Mouse (Mus musculus) CH12.LX (cell line): Measurements from ENCODE around the gene Serbp1. TPM values are rescaled to one million over a fixed set of nuclear protein-coding genes. Genes with fewer than 3 reads are reported as not detected.

ENCODE experiments used
- DNase-seq: peaks from one replicate; pipeline ENCODE4 v3.0.0-alpha.2; 2013; ENCODE audit errors: extremely low read depth
- H3K27ac ChIP-seq: 2 replicates; pipeline ENCODE4 v1.5.1; 2012; ENCODE audit warnings: low read depth, mild to moderate bottlenecking, control low read depth, moderate library complexity; ENCODE audit not compliant: insufficient read depth
- H3K27me3 ChIP-seq: replicated peaks from 2 replicates; pipeline ENCODE3; 2012; ENCODE audit warnings: inconsistent platforms
- H3K36me3 ChIP-seq, 2 experiments: replicated peaks in 1 of 2; 2 replicates each; pipeline versions ENCODE3 to v1.6.1; 2012; ENCODE audit warnings: inconsistent platforms in 1 of 2, low read length in 1 of 2, mild to moderate bottlenecking in 1 of 2, mixed read lengths in 1 of 2, moderate library complexity in 1 of 2; ENCODE audit not compliant: control insufficient read depth in 1 of 2, insufficient read depth in 1 of 2
- H3K4me1 ChIP-seq, 2 experiments: 2 replicates each; pipeline ENCODE4 v1.6.1; 2012; ENCODE audit warnings: inconsistent platforms in 1 of 2, moderate library complexity in 1 of 2; ENCODE audit not compliant: insufficient read depth in 2 of 2, control insufficient read depth in 1 of 2
- H3K4me2 ChIP-seq: 2 replicates; pipeline ENCODE4 v1.6.1; 2012; ENCODE audit warnings: low read depth, mild to moderate bottlenecking, control low read depth; ENCODE audit not compliant: poor library complexity, insufficient read depth, severe bottlenecking
- H3K4me3 ChIP-seq, 3 experiments: fragments of 150-350 bp in 1 of 3; sonication (generic) in 1 of 3; replicated peaks in 1 of 3; 2 replicates each; pipeline versions ENCODE3 to v1.5.1; 2011 to 2012; ENCODE audit warnings: low read depth in 2 of 3, low read length in 2 of 3, mild to moderate bottlenecking in 2 of 3, moderate library complexity in 2 of 3, control low read depth in 1 of 3, improper control_type of control experiment in 1 of 3, inconsistent platforms in 1 of 3, mixed read lengths in 1 of 3; ENCODE audit not compliant: poor library complexity in 1 of 3
- H3K79me2 ChIP-seq: replicated peaks from 2 replicates; pipeline ENCODE4 v1.6.1; 2012; ENCODE audit warnings: mild to moderate bottlenecking, moderate library complexity; ENCODE audit not compliant: control insufficient read depth, poor library complexity, insufficient read depth, severe bottlenecking; ENCODE audit errors: extremely low read depth
- H3K9ac ChIP-seq: 2 replicates; pipeline ENCODE4 v1.6.1; 2012; ENCODE audit warnings: low read depth, mild to moderate bottlenecking, control low read depth, moderate library complexity; ENCODE audit not compliant: insufficient read depth
- H3K9me3 ChIP-seq: replicated peaks from 2 replicates; pipeline ENCODE3; 2012; ENCODE audit warnings: low read length, inconsistent platforms, mixed read lengths
- BHLHE40 ChIP-seq: IDR thresholded peaks from 2 replicates; pipeline ENCODE4 v1.6.1; 2011; ENCODE audit warnings: mild to moderate bottlenecking, low read depth, low read length, improper control_type of control experiment
- CHD1 ChIP-seq: IDR thresholded peaks from 2 replicates; pipeline ENCODE4 v1.6.1; 2012; ENCODE audit warnings: low read depth, low read length, improper control_type of control experiment, inconsistent platforms
- CHD2 ChIP-seq: IDR thresholded peaks from 2 replicates; pipeline ENCODE4 v1.6.1; 2011; ENCODE audit warnings: low read length, improper control_type of control experiment
- E2F4 ChIP-seq: IDR thresholded peaks from 2 replicates; pipeline ENCODE4 v1.6.1; 2011; ENCODE audit warnings: low read depth, low read length, improper control_type of control experiment; ENCODE audit not compliant: insufficient replicate concordance
- ELF1 ChIP-seq: IDR thresholded peaks from 2 replicates; pipeline ENCODE4 v1.6.1; 2014; ENCODE audit warnings: low read depth, mild to moderate bottlenecking, inconsistent platforms, low read length, improper control_type of control experiment
- ETS1 ChIP-seq: conservative IDR thresholded peaks from 2 replicates; pipeline ENCODE4 v1.6.1; 2012; ENCODE audit warnings: low read depth, mild to moderate bottlenecking, inconsistent platforms, low read length, improper control_type of control experiment, moderate library complexity
- HCFC1 ChIP-seq: IDR thresholded peaks from 2 replicates; pipeline ENCODE4 v1.6.1; 2012; ENCODE audit warnings: low read depth, mild to moderate bottlenecking, inconsistent platforms, low read length, improper control_type of control experiment
- IRF4 ChIP-seq: IDR thresholded peaks from 2 replicates; pipeline ENCODE4 v1.6.1; 2014; ENCODE audit warnings: low read depth, mild to moderate bottlenecking, inconsistent platforms, low read length, improper control_type of control experiment
- KAT2A ChIP-seq: IDR thresholded peaks from 2 replicates; pipeline ENCODE4 v1.6.1; 2012; ENCODE audit warnings: low read length, improper control_type of control experiment, inconsistent platforms; ENCODE audit not compliant: insufficient replicate concordance
- MAFK ChIP-seq: IDR thresholded peaks from 2 replicates; pipeline ENCODE4 v1.6.1; 2011; ENCODE audit warnings: low read length, improper control_type of control experiment; ENCODE audit not compliant: insufficient replicate concordance
- MAX ChIP-seq: IDR thresholded peaks from 2 replicates; pipeline ENCODE4 v1.6.1; 2011; ENCODE audit warnings: low read length, improper control_type of control experiment
- MAZ ChIP-seq: IDR thresholded peaks from 2 replicates; pipeline ENCODE4 v1.6.1; 2012; ENCODE audit warnings: low read depth, mild to moderate bottlenecking, inconsistent platforms, low read length, improper control_type of control experiment, moderate library complexity
- MXI1 ChIP-seq: IDR thresholded peaks from 2 replicates; pipeline ENCODE4 v1.6.1; 2011; ENCODE audit warnings: mild to moderate bottlenecking, low read depth, low read length, improper control_type of control experiment
- NELFE ChIP-seq: IDR thresholded peaks from 2 replicates; pipeline ENCODE4 v1.6.1; 2011; ENCODE audit warnings: low read depth, low read length, improper control_type of control experiment
- NRF1 ChIP-seq: IDR thresholded peaks from 2 replicates; pipeline ENCODE4 v1.6.1; 2014; ENCODE audit warnings: low read depth, mild to moderate bottlenecking, inconsistent platforms, low read length, improper control_type of control experiment, moderate library complexity
- POLR2AphosphoS2 ChIP-seq: IDR thresholded peaks from 2 replicates; pipeline ENCODE4 v1.6.1; 2011; ENCODE audit warnings: low read depth, low read length, improper control_type of control experiment
- SIN3A ChIP-seq: IDR thresholded peaks from 2 replicates; pipeline ENCODE4 v1.6.1; 2012; ENCODE audit warnings: low read length, improper control_type of control experiment, inconsistent platforms
- TBP ChIP-seq: conservative IDR thresholded peaks from 2 replicates; pipeline ENCODE4 v1.6.1; 2011; ENCODE audit warnings: low read depth, low read length, improper control_type of control experiment
- TCF12 ChIP-seq: IDR thresholded peaks from 2 replicates; pipeline ENCODE4 v1.6.1; 2014; ENCODE audit warnings: low read depth, mild to moderate bottlenecking, inconsistent platforms, low read length, improper control_type of control experiment
- USF1 ChIP-seq: IDR thresholded peaks from 2 replicates; pipeline ENCODE4 v1.6.1; 2014; ENCODE audit warnings: low read depth, mild to moderate bottlenecking, inconsistent platforms, low read length, improper control_type of control experiment
- USF2 ChIP-seq: conservative IDR thresholded peaks from 2 replicates; pipeline ENCODE4 v1.6.1; 2011; ENCODE audit warnings: low read depth, low read length, improper control_type of control experiment
- ZC3H11A ChIP-seq: IDR thresholded peaks from 2 replicates; pipeline ENCODE4 v1.6.1; 2012; ENCODE audit warnings: low read depth, mild to moderate bottlenecking, inconsistent platforms, low read length, improper control_type of control experiment
- ZNF384 ChIP-seq: IDR thresholded peaks from 2 replicates; pipeline ENCODE4 v1.6.1; 2012; ENCODE audit warnings: low read depth, low read length, improper control_type of control experiment, inconsistent platforms
- dilution Hi-C: fragments of 300-500 bp; cut with MboI; formaldehyde crosslinking; loops from 2 replicates; pipeline ENCODE4 v1.14.3; 2020; ENCODE audit warnings: low sequenced_read_pairs; ENCODE audit not compliant: extremely low pct_unique_long_range_greater_than_20kb, extremely low pct_ligation_motif_present
- in situ Hi-C: fragments of 300-500 bp; cut with MboI; formaldehyde crosslinking; loops from 3 replicates; pipeline ENCODE4 v1.14.3; 2019; ENCODE audit warnings: low sequenced_read_pairs, low pct_ligation_motif_present, low pct_unique_long_range_greater_than_20kb, mixed read lengths
- polyA plus RNA-seq: library from polyadenylated mRNA; unstranded; fragments of >175 nt; gene quantifications from 2 replicates; pipeline ENCODE4 v1.2.1, GENCODE M21; 2012; ENCODE audit warnings: low read depth; ENCODE audit not compliant: insufficient read length
- total RNA-seq, 2 experiments: library from RNA; depleted of rRNA; stranded (reverse); fragments of 300-350 nt in 1 of 2; fragments of >200 nt in 1 of 2; gene quantifications; 2 replicates each; pipeline ENCODE4 v1.2.3; 2012 to 2014

Gene Serbp1
- total and polyA plus RNA-seq, 3 experiments: 828 to 2,454 (median 835) TPM

DNA sequence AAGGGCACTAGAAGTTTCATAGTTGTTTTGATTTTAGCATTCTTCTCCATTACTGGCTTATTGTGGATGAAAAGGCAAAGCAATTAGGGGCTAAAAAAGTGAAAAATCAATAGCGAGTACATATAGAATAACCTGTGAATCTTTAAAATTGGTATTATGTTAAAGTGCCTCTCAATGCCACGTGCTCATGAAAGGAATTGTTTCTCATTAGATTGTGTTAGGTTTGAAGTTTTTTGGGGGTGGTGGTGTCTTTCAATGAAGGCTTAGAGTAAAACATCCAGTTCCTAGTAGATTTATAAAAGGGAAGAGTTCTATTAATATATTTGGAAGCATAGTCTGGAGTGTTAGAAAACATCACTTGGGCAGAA lies 30.3 kb downstream of the Serbp1 start:
- no peaks in the 10 kb centered on the region for H3K9me3 ChIP-seq
- peaks cover 8 to 24% of the 10 kb centered on the region in 2 experiments for H3K36me3 ChIP-seq
- peak overlapping the region; percentile 99; the same call in 1 of the 2 replicates for H3K9ac ChIP-seq
- no peaks in the 10 kb centered on the region for H3K27me3 ChIP-seq
- peaks cover 0 to 19% of the 10 kb centered on the region in 2 experiments; a peak in 2 of 4 replicates for H3K4me1 ChIP-seq
- peak overlapping the region; percentile 57 to 96 (median 93) for H3K4me3 ChIP-seq
- H3K27ac ChIP-seq: no peak overlapping the region
- dilution Hi-C loops: no loop called here
- in situ Hi-C loops: no loop called here
- peaks cover 46% of the 10 kb centered on the region for H3K79me2 ChIP-seq
- TF ChIP-seq SIN3A (0 out of 2 replicates have a peak, but pooled peaks have one; percentile 19), MXI1 (no peak), MAX (peak; percentile 75; the same call in 1 of the 2 replicates)
- peak overlapping the region; percentile 44; the same call in 1 of the 2 replicates for H3K4me2 ChIP-seq
- no peak for DNase-seq

DNA sequence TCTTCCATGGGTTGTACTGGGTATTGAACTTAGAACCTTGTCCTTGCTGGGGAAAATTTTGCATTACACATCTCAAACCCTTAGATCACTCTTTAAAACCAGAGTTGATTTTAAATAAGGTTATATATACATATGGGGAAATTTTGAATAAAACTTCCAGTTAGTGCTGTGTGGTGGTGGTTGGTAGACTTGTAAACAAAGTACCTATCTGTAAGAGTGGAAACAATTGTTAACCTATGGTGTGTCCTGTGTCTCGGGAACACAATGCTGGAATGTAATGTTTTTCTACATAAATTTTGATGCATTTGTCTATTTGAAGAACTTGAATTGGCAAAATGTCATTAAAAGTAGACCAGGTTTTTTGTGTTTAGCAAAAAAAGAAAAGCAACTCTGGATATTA lies 31.0 kb downstream of the Serbp1 start:
- Histone ChIP-seq H3K27ac (no peak overlapping the region), H3K36me3 (peaks cover 12 to 31% of the 10 kb centered on the region in 2 experiments), H3K9ac (peak overlapping the region; percentile 99; the same call in 1 of the 2 replicates), H3K79me2 (peaks cover 51% of the 10 kb centered on the region), H3K27me3 (no peaks in the 10 kb centered on the region), H3K9me3 (no peaks in the 10 kb centered on the region), H3K4me3 (peak overlapping the region; percentile 32 to 96 (median 57)), H3K4me2 (peak overlapping the region; percentile 61; the same call in 1 of the 2 replicates), H3K4me1 (peaks cover 0 to 25% of the 10 kb centered on the region in 2 experiments; a peak in 3 of 4 replicates)
- in situ Hi-C loops (no loop called here), dilution Hi-C loops (no loop called here)
- no peak for DNase-seq
- TF ChIP-seq MAZ (no peak), MAFK (no peak), KAT2A (no peak), TBP (no peak), BHLHE40 (no peak), USF2 (no peak), ZNF384 (no peak), USF1 (no peak), ETS1 (no peak), SIN3A (peak; percentile 78; the same call in 1 of the 2 replicates), IRF4 (no peak), TCF12 (no peak), NRF1 (no peak), HCFC1 (no peak), POLR2AphosphoS2 (no peak), ZC3H11A (no peak), ELF1 (no peak), NELFE (no peak), MXI1 (peak; percentile 84), CHD2 (no peak), CHD1 (peak; percentile 88), MAX (no peak), E2F4 (no peak)
